Mouse (Mus musculus): ENCODE measurements around the gene Cyth1.

DNA sequence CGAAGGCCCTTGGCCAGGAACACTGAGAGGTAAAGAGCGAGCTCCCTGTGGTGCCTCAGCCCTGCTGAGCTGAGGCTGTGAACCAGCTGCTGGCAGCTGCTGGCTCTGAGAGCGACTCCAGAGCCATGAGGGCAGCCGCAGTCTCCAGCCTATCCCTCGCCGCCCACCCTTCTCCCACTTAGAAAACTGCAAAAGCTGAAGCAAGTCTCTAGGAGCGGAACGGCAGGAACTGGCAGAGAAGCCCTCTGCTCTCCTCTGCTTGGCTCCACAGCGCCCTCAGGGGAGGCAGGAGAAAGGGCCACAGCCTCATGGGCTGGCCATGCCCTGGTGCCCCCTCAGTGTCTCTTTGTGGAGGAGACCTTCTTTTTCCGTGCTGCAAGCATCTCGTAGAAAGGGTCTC, 82.7 kb downstream of the Cyth1 start:
- TF ChIP-seq POLR2A (IDR thresholded peaks at IDR 0.05; ENCODE audit: insufficient read depth, low read depth, low read length), result no peak
- TF ChIP-seq CTCF (IDR thresholded peaks at IDR 0.05; ENCODE audit: insufficient read depth, low read depth, low read length), result peak; percentile 17; the same call in 1 of the 2 replicates

Data from olfactory bulb, adult 2 months (tissue).